ENCODE assay signal across 30 mouse cellular contexts in the genomic region with DNA sequence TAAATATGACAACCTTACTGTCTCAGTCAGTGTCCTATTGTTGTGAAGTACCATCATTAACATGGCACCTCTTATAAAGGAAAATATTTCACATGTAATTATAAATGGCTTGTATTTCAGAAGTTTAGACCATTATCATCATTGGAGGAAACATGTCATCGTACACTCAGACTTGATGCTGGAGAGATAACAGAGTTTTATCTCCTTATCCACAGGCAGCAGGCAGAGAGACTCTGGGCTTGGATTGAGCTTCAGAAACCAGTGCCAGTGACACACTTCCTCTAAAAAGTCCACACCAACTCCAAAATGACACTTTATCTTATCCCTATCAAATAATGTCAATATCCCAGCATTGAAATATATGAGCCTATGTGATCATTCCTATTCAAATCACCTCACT.
"Had no signal": no experiment of that assay in that cellular context is flagged by ENCODE, and none has a peak within 500 bp of the region (broad histone marks: within the 10 kb centered on the region; RNA-seq: fewer than 3 reads in every experiment).

No protein-coding gene starts in this region.

- H3K27ac ChIP-seq: heart, embryonic 13.5 days; heart, embryonic 15.5 days; hindbrain, embryonic 10.5 days; hindbrain, embryonic 12.5 days; hindbrain, embryonic 13.5 days; hindbrain, embryonic 14.5 days; hindbrain, embryonic 15.5 days; hindbrain, postnatal 0 days; intestine, embryonic 15.5 days; kidney, embryonic 15.5 days; kidney, postnatal 0 days; layer of hippocampus, adult 2 months; left cerebral cortex, adult 2 months had no signal

- H3K9me3 ChIP-seq: heart, embryonic 12.5 days; heart, embryonic 13.5 days; heart, embryonic 15.5 days; hindbrain, embryonic 10.5 days; hindbrain, embryonic 12.5 days; hindbrain, embryonic 13.5 days; hindbrain, embryonic 15.5 days; intestine, embryonic 15.5 days; kidney, embryonic 15.5 days had no signal

- H3K9ac ChIP-seq: heart, embryonic 12.5 days; heart, embryonic 13.5 days; heart, embryonic 15.5 days; hindbrain, embryonic 12.5 days; hindbrain, embryonic 13.5 days; hindbrain, embryonic 14.5 days; hindbrain, embryonic 15.5 days; intestine, embryonic 15.5 days; kidney, embryonic 15.5 days had no signal

- H3K4me1 ChIP-seq: heart, embryonic 12.5 days; heart, embryonic 13.5 days; heart, embryonic 15.5 days; hindbrain, embryonic 10.5 days; hindbrain, embryonic 12.5 days; hindbrain, embryonic 13.5 days; hindbrain, embryonic 15.5 days; intestine, embryonic 15.5 days; kidney, embryonic 15.5 days had no signal

- H3K4me3 ChIP-seq: heart, embryonic 12.5 days; heart, embryonic 13.5 days; heart, embryonic 15.5 days; hindbrain, embryonic 10.5 days; hindbrain, embryonic 12.5 days; hindbrain, embryonic 13.5 days; hindbrain, embryonic 15.5 days; intestine, embryonic 15.5 days; kidney, embryonic 15.5 days; layer of hippocampus, adult 2 months; left cerebral cortex, adult 2 months had no signal

- H3K27me3 ChIP-seq: heart, embryonic 12.5 days; heart, embryonic 13.5 days; heart, embryonic 15.5 days; hindbrain, embryonic 12.5 days; hindbrain, embryonic 13.5 days; hindbrain, embryonic 15.5 days; intestine, embryonic 15.5 days; kidney, embryonic 15.5 days had no signal

- H3K36me3 ChIP-seq: heart, embryonic 12.5 days; heart, embryonic 13.5 days; heart, embryonic 15.5 days; hindbrain, embryonic 10.5 days; hindbrain, embryonic 12.5 days; hindbrain, embryonic 13.5 days; hindbrain, embryonic 15.5 days; intestine, embryonic 15.5 days; kidney, embryonic 15.5 days had no signal

- DNase-seq: heart, postnatal 10 days; heart, postnatal 14 days; heart, postnatal 36 days; heart, postnatal 4 days; kidney, adult 11 months; kidney, adult 18-20 months; kidney, adult 2 months; kidney, adult 8-10 months; kidney, adult 9 months; kidney, postnatal 10 days; kidney, postnatal 14 days; kidney, postnatal 25 days; kidney, postnatal 36 days; kidney, postnatal 4 days; layer of hippocampus, adult 9-11 months; layer of hippocampus, postnatal 36 days had no signal
